Mouse (Mus musculus) ovary, postnatal 14 days (tissue): Measurements from ENCODE around the gene Foxp1.

Source experiments
- DNase-seq: peaks from one replicate; pipeline ENCODE4 v3.0.0; 2022; ENCODE audit warnings: low spot score

Gene Foxp1

DNA sequence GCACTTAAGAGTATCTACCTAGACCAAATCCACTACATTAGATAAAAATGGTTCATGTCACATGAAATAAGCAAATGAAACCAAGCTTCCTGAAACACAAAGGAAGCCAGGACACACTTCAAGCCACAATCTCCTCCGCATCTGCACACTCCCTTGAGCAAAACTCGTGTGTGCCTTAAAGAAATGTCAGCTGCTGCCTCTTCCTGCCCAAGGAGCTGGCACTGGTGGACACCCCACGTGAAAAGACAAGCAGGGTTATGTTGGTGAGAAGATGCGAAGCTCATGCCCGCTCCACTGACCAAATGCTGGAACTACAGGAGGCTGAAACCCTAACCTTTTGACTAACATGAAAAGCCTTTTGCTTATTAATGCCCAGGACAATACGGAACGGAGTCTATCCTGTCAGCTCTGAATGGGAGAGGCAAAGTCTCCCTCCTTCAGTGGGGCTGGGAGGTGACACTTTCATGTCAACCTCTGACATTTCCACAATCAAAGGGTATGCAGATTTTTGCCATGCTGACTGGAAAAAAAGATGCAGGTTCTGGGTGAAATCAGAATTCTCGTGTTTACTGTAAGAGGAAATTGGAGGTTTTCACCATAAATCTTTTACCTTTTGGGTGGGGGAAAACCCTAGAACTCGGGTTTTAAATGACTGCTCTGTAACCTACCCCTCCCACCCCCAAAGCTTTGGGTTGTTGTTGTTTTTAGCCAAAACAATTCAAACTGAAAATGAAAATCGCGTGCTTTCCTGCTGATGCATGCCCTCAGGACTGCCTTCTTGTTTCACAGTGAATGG lies 261.4 kb downstream of the Foxp1 start:
- DNase-seq, result no peak

DNA sequence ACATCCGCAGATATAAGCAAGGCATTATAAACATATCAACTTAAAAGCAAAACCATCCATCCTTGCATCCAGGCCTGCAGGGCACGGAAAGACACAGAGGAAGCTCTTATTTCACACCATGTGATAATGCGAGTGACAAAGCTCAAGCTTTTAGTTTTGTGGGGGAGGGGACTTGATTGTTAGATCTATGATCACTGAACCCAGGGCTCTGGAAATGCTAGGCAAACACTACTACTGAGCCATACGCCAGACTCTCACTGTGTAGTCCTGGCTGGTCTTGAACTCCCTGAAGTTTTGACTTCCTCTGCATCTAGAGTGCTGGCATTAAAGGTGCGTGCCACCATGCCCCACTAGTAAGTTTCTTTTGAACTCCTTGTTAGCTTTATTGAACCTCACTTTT lies 264.2 kb downstream of the Foxp1 start:
- no peak for DNase-seq

GRCm38 (mm10) chr6:99257676-99258075 lies 264.8 kb downstream of the Foxp1 start:
- no peak for DNase-seq

GRCm38 (mm10) chr6:99253331-99253730 lies 269.2 kb downstream of the Foxp1 start:
- DNase-seq, result no peak

- no peak for DNase-seq
These were observed 269.7 kb downstream of the Foxp1 start for GRCm38 (mm10) chr6:99252816-99253215.

DNA sequence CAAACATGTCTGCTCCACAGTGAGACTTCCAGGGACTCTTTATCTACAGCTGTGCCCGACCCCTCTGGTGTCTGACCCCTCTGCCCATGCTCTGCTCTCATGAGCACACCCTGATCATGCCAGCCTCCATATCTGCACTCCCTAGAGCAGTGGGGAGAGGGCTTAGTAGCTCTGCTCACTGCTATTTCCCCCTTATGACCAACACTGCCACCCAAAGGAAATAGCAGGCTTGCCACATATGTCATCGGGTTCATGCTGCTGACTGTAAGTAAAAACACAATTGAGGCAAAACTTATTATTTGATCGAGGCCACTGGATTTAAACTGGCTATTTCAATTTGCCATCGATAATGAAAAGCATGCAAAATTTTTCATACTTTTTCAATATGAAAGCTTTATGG lies 270.6 kb downstream of the Foxp1 start:
- DNase-seq, result no peak

- no peak for DNase-seq
These were observed 271.3 kb downstream of the Foxp1 start for GRCm38 (mm10) chr6:99251222-99251621.

- no peak for DNase-seq
These were observed 273.0 kb downstream of the Foxp1 start for GRCm38 (mm10) chr6:99249496-99250030.

DNA sequence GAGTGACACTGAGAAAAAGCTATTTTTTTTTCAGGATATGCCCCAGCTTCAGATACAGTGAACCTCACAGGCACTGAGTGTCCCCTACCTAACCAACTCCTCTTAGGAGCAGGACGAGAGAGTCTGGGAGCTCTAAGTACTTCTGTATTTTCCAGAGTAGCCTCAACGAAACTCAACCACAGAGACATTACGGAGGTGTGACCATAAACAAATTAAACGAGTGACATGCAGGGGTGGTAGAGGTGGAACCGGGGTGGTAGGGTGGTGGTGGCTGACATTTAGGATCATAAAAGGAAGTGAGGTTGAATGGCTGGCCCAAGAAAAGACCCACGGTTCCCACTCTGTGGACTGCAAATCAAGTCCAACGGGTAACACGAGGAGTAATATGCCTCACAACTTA lies 274.1 kb downstream of the Foxp1 start:
- DNase-seq, result no peak

- DNase-seq, result no peak
These were observed 280.7 kb downstream of the Foxp1 start for GRCm38 (mm10) chr6:99241625-99242395.

DNA sequence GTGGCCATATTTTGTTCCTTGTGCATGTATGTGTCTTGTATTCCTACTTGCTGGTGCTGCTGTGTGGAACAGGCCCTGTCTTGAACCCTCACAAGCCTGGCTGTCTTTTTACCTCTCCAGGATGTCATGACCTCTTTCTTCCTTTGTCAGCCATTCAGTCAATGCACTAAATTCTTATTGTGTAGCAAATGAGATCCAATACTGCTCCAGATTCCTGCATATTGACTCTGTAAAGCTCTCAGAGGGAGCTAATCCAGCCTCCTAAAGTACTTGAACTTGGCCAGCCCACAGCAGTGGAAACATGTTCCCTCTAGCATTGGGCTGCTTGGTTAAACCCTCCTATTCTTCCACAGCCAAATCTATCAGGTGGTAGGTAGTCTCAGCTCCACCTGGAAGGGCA lies 281.8 kb downstream of the Foxp1 start:
- DNase-seq, result no peak

DNA sequence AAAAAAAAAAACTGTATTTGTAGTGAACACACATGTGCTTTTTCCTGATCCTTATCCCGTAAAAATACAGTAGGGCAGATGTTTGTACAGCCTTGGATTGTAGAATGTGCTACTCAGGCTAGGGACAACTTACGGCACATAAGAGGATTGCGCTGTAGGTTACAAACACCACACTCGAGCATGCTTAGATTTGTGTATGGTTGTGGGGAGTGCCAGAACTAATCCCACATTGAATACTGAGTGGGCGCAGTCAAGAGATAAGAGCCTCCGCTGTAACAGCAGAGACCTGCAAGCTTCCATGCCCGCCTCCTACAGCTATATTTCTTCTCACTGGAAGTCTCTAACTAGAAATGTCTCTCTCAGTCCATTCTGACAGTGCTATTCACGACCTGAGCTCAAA lies 286.9 kb downstream of the Foxp1 start:
- no peak for DNase-seq

DNA sequence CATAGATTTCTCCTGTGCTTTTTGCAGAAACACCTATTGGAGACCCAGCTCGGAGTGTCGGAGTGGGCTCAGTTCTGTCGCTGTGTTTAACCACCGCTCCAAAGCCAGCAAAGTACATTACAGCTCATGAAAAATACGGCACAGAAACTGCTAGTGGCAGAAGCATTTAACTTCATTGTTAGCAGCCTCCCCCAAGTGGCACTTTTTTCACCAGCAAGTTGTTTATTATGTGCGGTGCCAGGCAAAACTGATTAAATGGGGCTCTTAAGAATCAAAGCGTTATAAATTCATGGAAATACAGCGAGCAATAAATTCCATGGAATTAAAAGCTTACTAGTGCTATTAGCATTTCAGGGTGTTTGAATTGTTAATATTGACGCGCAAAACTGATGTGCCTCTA lies 289.1 kb downstream of the Foxp1 start:
- no peak for DNase-seq

DNA sequence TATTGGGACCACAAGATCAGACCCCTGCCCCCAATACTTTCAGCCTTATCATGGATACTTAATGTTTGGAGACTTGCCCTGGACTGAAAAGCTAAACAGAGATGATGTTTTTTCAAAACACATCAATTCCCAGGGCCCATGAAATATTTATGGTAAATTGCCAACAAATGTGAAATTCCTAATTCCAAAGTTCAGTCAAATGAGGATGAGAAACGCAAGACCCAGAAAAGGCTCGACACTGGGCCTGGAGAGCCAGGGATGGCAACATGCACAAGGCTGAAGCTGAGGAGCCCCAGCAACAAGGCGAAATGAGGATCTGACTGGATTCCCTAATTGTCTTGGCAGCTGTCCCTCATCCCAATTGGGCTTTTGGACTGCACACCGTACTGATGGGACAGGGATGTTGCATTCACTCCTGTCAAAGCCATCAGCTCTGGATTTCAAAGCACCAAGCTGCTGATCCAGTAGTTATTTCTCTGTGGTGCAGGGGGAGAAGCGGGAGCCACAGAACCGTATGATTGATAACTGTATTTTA lies 294.1 kb downstream of the Foxp1 start:
- DNase-seq, result no peak

GRCm38 (mm10) chr6:99221147-99221546 lies 301.4 kb downstream of the Foxp1 start:
- DNase-seq, result no peak

- DNase-seq, result no peak
These were observed 302.0 kb downstream of the Foxp1 start for GRCm38 (mm10) chr6:99220472-99220871.

GRCm38 (mm10) chr6:99217846-99218245 lies 304.7 kb downstream of the Foxp1 start:
- DNase-seq, result no peak

- no peak for DNase-seq
These were observed 305.4 kb downstream of the Foxp1 start for GRCm38 (mm10) chr6:99217155-99217554.

DNA sequence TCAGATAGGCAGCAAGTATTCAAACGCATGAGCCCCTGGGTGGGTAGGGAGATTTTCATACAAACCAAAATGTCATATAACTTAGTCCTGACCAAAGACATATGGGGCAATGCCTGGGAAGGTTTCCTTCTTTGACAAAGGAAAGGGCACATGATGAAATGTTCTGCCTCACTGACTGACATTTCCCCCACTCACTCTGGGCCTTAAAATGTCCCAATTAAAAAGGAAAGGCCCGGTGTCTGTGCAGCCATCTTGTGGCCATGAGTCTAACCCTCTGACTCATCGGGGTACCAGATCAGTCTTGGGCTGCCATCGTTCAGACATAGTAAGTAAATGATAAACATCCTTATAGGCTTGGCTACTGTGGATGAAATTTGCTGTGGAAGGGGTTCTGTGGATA lies 310.1 kb downstream of the Foxp1 start:
- DNase-seq, result no peak

- no peak for DNase-seq
These were observed 310.7 kb downstream of the Foxp1 start for GRCm38 (mm10) chr6:99211663-99212333.

- DNase-seq, result no peak
These were observed 312.4 kb downstream of the Foxp1 start for GRCm38 (mm10) chr6:99210161-99210560.

GRCm38 (mm10) chr6:99207226-99207885 lies 315.2 kb downstream of the Foxp1 start:
- no peak for DNase-seq
